Mouse (Mus musculus): Measurements from ENCODE around the gene Abl1. TPM values are rescaled to one million over a fixed set of nuclear protein-coding genes. Genes with fewer than 3 reads are reported as not detected.
"Not testable (repeated sequence)": the region's sequence is repeated elsewhere in the genome, so short reads cannot be mapped to it uniquely, and the experiment has no call there.

Gene Abl1
- total RNA-seq (2021): 10 to 100 TPM; 45.5 to 46.0 TPM

DNA sequence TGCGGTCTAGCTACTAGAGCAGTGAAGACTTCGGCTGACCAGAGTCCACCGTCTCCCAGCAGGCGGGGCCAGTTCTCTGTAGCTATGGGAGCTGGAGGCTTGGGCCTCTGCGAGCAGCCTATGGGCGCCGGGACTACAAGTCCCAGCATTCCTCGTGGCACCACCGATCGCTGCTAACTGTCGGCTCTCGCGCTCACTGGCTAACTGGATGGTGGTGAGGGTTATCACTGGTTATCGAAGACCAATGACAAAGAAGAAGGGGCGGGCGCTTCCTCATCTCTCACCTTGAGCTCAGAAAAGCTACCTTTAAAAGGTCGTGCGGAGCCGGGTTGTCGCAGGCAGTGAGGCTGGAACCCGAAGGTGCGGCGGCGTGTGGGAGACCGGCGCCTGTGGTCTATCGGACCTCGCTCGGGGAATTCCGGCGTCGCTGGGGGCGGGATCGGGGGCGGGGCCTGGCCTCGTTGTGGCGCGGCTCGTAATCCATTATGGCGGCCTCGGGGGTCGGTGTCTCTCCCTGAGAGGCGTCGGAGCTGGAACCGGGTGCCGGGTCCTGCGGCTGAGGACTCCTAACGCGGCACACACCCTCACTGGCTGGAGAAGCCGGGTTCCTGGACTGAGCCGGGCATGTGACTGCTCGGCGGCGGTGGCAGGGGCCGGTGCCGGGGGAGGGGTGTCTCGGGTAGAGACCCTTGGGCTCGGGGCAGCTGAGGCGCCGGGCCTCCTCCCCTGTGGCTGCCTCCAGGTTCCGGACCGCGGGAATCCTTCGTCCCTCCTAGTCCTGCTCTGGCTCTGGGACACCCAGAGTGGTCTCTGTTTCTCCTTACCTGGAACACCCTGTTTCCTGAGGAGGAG lies at the start of gene Abl1:
Gene Abl1, plus strand, starts transcription at position 303 of the 852 bp plus-strand sequence.
- peak; percentile 75 to 85 for DNase-seq (ENCODE audit: extremely low spot score in 1 of 2, low spot score in 1 of 2)

DNA sequence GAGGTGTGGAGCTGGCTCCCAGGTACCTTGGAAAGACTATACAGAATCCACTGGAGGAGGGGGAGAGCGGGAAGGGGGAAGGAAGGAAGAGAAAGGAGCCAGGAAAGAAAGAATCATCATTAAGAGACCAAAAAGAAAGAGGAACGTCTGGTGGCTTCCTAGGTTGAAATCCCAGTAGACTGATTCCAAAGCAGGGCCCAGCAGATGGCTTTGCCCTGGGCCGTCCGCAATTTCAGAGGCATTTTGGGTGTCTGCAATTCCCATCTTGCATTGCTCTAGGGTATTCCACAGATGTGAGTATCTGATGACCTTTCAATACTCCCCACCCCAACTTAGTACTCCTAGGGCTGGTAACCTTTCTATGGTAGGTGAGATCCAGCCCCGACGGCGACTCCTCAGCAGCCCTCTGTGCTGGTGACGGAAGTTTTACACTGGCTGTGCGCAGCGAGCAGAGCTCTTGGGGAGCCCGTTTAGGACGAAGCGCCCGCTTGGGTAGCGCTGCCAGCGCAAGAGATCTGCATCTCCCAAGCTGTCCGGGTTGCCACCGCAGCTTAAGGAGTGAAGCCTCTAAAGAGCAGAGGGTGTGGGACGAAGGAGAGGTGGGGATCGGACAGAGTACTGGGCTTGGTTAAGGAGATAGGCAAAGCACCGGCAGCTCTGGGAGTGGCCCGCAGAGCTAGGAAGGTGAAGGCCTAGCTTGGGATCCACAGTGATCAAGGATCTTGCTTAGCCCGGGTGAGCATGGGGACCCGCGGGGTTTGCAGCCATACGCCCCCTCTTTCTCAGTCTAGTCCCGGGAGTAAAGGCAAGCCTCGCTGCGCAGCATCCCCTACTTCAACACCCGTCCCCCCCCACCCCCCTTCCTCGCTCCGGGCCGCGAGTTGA lies 49.4 kb upstream of the Abl1 start:
- no peak for DNase-seq (ENCODE audit: extremely low spot score in 1 of 2, low spot score in 1 of 2)

DNA sequence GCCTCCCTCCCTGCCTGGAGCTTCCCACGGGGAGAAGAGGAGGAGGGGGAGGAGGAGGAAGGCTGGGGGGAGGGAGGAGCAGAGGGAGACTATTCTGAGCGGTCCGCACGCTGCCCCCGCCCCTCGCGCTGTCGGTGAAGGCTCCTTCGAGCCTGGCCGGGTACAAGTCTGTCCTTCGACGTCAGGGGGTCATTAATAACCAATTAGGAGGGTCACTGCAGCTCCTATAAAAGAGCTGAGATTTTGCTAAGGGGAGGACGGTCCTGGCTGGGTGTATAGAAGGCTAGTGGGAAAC lies 48.8 kb upstream of the Abl1 start:
- no peak for DNase-seq (ENCODE audit: extremely low spot score in 1 of 2, low spot score in 1 of 2)

DNA sequence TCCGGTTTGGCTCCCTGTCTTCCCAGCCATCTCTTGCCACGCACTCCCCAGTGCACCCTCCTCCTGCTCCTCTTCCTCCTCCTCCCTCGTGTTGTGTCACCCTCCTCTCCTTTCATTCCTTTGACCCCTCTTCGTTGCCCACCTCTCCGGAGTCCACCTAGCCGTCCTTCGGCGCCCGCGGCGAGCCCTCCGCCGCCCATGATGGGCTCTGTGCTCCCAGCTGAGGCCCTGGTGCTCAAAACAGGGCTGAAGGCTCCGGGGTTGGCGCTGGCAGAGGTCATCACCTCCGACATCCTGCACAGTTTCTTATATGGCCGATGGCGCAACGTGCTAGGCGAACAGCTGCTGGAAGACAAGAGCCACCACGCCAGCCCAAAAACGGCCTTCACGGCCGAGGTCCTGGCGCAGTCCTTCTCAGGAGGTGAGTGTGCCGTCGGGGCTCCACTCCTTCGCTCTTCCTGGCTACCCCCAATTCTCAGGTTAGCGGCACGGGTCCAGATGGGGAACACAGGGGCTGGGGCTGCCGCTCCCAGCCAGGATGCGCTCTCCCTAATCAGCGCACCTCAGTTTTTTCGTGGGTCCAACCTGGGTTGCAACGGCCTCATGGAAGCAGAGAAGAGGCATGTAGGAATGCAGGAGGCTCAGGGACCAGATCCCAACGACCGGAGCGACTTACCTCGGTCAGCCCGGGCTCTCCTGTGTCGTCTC lies 48.1 kb upstream of the Abl1 start, which contains the start of gene Prdm12:
Gene Prdm12, plus strand, starts transcription at position 137 of the 708 bp plus-strand sequence.
- no peak for DNase-seq (ENCODE audit: extremely low spot score in 1 of 2, low spot score in 1 of 2)

DNA sequence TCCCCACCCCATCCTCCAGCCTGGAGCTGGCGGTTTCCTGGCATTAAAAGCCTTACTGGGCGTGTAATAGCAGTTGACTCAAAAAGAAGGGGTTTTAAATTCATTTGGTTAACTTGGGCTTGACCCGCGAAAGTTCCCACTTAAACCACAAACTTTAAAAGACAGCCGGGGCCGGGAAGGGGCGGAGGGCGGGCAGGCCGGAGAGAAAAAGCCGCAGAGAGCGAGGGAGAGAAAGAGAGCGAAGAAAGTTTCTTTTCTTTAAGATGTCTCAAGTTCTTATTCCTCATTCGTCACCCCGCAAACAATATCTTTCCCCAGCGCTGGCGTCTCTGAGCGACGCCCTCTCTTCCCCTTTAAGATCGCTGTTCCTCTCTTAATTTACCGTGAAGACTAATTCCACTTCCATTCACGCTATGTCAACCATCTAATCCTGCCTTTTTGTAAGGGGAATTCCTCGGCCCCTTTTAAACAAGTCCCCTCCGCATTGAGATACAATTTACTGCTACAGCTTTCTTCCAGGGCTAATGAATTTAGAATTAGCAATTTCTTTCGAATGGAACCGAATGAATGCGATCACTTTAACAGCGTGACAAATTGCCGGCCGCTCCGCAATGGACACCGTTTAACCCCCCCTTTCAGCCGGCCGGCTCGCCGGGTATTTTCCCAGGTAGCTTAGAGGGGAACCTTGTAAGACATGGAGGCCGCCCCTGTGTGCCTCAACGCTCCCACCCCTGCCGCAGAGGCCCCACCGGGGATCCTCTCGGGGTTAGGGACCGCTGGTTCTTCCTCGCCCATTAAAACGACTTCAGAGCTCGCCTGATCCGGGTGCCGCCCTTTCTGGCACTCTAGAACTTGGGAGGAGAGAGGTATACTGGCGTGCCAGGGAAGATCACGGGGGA lies 47.3 kb upstream of the Abl1 start:
- DNase-seq (ENCODE audit: extremely low spot score in 1 of 2, low spot score in 1 of 2): no peak

DNA sequence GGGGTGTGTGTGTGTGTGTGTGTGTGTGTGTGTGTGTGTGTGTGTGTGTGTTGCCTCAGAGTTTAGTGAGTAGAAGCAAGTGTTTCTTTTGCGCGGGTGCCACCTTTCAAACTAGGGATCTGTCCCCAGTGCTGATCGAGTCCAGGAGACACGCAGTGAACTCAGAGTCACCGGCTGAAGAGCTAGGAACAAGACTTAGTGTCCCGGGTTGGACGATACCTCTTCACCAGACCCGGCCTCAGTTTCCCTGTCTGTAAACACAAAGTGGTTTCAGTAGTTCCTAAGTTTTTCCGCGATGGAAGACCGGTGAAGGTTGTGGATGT lies 46.7 kb upstream of the Abl1 start:
- no peak for DNase-seq (ENCODE audit: extremely low spot score in 1 of 2, low spot score in 1 of 2)

DNA sequence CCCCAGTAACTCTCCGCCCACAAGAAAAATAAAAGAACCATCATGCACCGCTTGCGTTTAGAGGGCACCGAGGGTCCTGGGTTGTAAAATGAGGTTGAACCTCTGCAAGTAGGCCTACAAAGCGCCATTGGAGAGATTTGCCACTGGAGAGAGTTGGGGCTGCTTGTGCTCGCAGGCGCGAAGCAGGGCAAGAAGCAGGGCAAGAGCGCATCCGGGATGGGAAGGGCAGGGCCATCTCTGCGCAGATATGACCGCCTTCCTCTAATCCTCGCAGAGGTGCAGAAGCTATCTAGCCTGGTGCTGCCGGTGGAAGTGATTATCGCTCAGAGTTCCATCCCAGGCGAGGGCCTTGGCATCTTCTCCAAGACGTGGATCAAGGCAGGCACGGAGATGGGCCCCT lies 46.2 kb upstream of the Abl1 start:
- DNase-seq (ENCODE audit: extremely low spot score in 1 of 2, low spot score in 1 of 2): no peak

DNA sequence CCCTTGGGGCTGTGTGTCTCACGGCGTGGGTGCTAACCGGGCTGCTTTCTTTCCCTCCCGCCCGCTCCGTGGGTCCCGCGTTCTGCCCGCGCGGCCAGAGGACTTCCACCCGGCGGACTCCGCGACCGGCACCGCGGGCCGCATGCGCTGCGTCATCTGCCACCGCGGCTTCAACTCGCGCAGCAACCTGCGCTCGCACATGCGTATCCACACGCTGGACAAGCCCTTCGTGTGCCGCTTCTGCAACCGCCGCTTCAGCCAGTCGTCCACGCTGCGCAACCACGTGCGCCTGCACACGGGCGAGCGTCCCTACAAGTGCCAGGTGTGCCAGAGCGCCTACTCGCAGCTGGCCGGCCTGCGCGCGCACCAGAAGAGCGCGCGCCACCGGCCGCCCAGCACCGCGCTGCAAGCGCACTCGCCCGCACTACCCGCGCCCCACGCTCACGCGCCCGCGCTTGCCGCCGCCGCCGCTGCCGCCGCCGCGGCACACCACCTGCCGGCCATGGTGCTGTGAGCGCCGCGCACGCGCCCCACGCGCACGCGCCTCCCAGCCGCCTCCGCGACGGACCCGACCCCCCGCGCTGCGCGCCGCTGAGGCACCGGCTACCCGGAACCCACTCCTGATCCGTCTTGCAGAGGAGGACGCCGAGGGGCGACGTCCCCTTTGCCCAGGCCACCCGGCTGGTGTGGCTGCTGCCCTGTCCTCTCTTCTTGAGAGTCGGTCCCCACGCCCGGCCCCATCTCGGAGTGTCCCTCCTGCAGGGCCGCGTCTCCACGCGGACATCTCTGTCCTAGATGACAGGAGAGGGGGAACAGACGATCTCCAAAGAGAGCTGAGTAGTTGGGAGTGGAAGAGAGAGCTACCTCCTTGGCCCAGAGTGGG lies 34.0 kb upstream of the Abl1 start:
- DNase-seq (ENCODE audit: extremely low spot score in 1 of 2, low spot score in 1 of 2): peak; percentile 41 to 50

DNA sequence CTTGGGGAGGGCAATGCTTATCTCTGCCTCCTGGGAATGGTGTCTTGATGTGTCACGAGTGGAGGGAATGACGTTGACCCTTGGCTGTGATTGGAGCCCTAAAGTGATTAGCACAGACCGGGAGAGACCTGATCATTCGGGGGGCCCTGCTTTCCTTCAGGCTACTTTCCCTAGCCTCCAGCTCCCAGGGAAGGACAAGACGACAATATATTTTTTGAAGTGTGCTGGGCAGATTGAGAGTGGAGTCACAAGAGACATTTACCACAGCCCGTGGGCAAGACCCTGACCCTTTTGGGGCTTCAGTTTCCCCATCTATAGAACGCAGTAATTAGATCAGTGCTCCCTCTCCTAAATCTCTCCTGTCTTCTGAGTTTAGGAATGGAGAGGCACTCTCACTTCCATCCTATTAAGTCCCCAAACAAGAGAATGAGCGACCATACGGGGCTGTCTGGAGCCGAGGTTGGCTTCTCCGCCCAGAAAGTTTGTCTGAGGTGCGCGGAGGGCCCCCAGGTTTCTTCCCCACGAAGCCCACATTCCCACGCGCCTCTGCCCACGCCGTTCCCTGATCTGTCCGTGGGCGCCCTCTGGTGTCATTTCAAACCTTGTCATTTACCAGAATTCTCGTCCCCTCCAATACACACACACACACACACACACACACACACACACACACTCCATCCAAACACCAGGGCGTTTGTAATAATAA lies 33.2 kb upstream of the Abl1 start:
- peak; percentile 62 to 86 for DNase-seq (ENCODE audit: extremely low spot score in 1 of 2, low spot score in 1 of 2)

DNA sequence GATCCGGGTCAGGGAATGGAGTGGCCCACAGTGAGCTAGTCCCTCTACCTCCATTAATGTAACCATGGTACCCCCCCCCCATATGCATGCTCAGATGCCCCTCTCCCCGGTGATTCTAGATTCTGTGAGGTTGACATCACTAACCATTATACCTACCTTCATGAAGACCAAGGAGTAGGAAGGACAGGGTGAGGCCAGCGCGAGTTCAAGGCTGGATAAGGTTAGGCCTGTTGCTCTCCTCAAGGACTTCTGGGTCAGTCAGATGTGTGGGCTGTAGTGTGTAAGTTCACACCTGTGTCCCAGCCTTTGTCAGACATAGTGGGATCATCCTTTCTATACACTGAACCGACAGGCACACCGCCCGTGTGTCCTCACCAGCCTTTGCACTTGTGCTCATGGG lies 31.8 kb upstream of the Abl1 start:
- DNase-seq (ENCODE audit: extremely low spot score in 1 of 2, low spot score in 1 of 2): no peak

DNA sequence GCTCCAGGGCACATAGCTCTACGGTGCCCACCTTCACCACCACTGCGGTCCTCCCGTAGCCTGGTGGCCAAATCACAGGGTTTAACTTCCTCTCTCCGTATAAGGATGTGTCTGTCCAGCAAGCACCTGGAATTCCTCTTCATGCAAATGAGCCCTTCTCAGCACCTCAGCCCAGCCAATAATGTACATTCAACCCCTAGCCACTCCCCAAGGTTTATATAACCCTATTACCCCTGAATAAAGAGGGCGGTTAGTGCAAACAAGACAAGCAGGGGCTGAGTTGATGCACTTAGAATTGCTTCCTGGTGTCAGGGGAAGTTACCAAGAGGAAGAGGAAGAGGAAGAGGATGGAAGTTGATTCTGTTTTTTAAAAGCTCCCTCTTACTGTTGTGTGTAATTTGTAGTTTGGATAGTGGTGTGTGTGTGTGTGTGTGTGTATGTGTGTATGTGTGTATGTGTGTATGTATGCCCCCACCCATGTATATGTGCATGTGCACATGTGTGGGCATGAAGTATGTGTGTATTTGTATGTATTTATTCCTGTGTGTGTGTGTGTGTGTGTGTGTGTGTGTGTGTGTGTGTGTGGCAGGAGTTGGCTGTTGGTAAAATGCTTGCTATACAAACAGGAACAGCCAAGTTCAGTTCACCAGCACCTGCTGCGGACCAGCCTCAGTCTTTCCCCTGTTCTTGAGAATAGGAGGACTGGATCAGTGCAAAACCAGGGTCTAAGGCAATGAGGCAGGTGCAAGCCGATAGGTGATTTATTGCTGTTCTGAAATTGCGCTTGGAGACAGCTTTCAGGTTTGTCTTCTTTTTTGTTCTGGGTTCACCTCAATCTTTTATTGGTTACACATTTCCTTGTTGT lies 25.0 kb upstream of the Abl1 start:
- no peak for DNase-seq (ENCODE audit: extremely low spot score in 1 of 2, low spot score in 1 of 2)

DNA sequence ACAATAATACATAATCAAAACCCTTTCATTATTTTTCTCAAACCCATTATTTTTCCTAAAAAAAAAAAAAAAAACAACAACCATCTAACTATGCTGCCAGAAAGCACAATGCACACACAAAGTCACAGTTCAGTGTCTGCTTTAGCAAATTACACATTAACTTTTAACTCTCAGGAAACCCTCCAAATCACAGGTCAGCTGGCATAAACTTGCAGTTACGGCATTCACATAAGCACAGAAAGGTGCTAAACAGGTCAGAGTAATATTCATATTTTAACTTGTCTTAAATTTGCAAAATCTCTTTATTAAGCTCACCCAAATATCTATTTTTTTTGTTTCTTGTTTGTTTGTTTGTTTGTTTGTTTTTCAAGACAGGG lies 24.4 kb upstream of the Abl1 start:
- no peak for DNase-seq (ENCODE audit: extremely low spot score in 1 of 2, low spot score in 1 of 2)

DNA sequence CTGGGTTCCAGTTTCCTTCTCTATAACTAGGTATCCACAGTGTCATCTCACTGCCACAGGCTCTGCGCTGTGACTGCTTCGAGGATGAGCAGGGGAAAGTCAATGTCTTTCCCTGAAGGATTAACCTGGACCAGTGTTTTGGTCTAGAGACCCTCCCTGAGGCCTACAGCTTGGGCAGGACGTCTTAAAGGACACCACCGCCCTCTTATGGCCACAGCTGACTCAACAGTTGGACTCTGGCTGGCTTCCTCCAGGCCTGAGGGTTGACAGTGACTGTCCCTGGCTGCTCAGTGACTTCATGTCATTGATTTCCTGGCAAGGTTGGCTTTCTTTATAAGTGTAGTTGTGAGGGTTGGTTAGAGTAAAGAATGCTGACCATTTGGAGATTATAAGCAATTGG lies 20.8 kb upstream of the Abl1 start:
- no peak for DNase-seq (ENCODE audit: extremely low spot score in 1 of 2, low spot score in 1 of 2)

DNA sequence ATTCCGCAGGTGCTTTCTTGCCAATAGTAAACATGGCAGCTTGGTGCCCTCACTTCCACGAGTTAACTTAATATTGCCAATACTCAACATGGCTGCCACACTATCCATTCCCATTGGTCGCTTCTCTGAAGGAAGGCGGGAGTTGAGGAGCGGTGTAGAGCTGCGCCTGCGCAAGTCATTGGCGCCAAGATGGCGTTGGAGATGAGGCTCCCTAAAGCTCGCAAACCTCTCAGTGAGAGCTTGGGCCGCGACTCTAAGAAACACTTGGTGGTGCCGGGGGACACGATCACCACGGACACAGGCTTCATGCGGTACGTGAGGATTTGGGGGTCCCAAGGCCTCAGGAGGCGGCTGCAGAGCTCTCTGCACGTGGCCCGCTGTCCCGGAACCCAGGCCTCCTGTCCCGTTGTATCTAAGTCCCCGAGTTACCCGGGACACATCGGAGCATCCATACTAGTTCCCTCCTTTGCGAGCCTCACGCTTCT lies 17.6 kb upstream of the Abl1 start, which contains the start of gene Exosc2:
Gene Exosc2, plus strand, starts transcription at position 165 of the 485 bp plus-strand sequence.
- peak; percentile 73 to 74 for DNase-seq (ENCODE audit: extremely low spot score in 1 of 2, low spot score in 1 of 2)

DNA sequence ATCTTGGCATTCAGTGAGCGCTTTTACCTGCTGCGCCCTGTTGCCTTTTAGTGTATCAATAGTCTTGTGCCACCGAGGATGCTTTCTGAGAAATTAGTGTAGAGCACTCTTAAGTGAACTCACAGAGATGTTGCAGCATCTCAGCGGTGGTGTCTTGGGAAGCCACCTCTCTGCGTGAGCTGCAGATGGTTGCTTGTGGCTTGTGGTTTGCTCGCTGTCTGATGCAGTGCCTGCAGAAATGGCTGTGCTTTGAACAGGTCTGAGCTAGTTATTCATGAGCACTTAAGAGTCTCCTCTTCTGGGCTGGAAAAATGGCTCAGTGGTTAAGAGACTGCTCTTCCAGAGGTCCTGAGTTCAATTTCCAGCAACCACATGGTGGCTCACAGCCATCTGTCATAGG lies 9.5 kb upstream of the Abl1 start:
- DNase-seq (ENCODE audit: extremely low spot score in 1 of 2, low spot score in 1 of 2): no peak

DNA sequence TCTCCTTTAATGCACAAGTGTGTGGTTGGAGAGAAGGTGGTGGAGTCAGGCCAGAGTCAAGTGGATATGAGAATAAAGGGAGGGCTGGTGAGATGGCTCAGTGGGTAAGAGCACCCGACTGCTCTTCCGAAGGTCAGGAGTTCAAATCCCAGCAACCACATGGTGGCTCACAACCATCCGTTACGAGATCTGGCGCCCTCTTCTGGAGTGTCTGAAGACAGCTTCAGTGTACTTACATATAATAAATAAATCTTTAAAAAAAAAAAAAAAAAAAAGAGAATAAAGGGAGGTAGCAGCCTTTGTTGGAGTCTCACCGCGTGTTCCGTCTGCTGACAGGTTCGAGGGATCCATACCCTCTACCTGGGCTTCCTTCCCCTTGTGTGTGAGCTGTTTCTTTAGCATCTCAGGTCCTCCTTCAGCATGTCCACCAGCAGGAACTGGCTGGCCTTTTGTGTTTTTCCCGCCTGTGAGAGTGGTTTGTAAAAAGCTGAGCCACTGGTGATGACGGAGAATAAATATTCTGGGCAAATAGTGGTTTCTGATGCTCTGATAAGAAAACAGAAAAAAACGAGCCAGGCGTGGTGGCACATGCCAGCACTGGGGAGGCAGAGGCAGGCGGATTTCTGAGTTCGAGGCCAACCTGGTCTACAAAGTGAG lies 7.0 kb upstream of the Abl1 start:
- not testable (repeated sequence) for DNase-seq (ENCODE audit: extremely low spot score in 1 of 2, low spot score in 1 of 2)

DNA sequence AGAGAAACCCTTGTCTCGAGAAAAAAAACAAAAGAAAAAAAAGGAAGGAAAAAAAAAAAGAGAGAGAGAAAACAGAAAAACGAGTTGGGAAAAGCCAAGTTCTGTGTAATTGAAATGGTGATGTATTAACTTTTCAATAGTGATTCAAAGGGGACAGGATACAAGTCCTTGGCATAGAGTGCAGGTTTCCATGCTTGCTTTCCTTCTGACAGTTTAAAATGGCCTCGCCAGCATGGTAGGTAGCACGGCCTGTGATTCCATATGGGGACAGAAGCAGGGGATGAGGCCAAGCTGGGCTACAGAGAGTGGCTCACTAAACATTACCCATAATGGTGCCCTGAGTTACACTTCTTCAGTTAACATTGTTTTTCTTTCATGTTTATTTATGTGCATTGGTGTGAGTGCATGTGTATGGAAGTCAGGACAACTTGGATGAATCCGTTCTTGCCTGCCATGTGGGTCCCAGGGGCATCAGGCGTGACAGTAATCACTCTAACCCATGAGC lies 6.4 kb upstream of the Abl1 start:
- DNase-seq (ENCODE audit: extremely low spot score in 1 of 2, low spot score in 1 of 2): no peak

Data from layer of hippocampus, postnatal 25 days (tissue).